Mouse (Mus musculus): ENCODE measurements around the gene Ccar1.

- no peak for TF ChIP-seq POLR2A (IDR thresholded peaks at IDR 0.05; ENCODE audit: insufficient read depth, low read depth, low read length)
- TF ChIP-seq CTCF (IDR thresholded peaks at IDR 0.05): no peak
Observed at GRCm38 (mm10) chr10:62730826-62731225, 61.3 kb downstream of the Ccar1 start.
